In the genomic region with DNA sequence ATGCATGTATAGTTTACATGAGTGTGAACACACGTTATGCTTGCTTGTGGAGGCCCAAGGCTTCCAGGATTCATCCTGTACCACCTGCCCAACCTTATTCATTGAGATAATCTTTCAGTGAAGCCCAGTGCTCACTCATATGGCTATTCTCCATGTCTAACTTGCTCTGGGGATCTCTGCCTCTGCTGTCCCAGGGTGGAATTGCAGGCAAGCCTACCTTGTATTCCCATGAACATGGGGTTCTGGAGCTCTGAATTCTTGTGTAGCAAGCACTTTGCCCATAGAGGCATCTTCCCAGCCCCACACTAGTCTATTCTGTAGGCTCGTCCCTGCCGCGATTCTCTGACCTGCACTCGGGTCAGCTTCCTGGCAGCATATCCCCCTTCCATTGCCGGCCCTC, we compare ENCODE assay signal across 12 mouse cellular contexts. TPM values are rescaled to one million over a fixed set of nuclear protein-coding genes. Genes with fewer than 3 reads are reported as not detected.
A peak's percentile ranks its signal among the peaks of the same experiment; 100 is the strongest.
DNase-seq lines count a peak whose midpoint lies in the region; ATAC-seq and TF ChIP-seq lines count a peak whose summit lies in the region.
"Had no signal": no experiment of that assay in that cellular context is flagged by ENCODE, and none has a peak within 500 bp of the region (broad histone marks: within the 10 kb centered on the region; RNA-seq: fewer than 3 reads in every experiment).

No protein-coding gene starts in this region.

- H3K4me3 ChIP-seq in heart, postnatal 0 days (ENCODE audit: low read depth, low read length) = no peak overlapping the region
- H3K4me3 ChIP-seq: liver, embryonic 12.5 days; midbrain, embryonic 12.5 days; neural tube, embryonic 15.5 days had no signal

- no peak overlapping the region for H3K27ac ChIP-seq in heart, postnatal 0 days (ENCODE audit: low read depth)
- H3K27ac ChIP-seq: liver, embryonic 12.5 days; midbrain, embryonic 12.5 days; neural tube, embryonic 15.5 days had no signal

- ATAC-seq in heart, postnatal 0 days (ENCODE audit: insufficient read depth, low read depth) = no peak
- ATAC-seq: liver, embryonic 12.5 days had no signal

- no peak overlapping the region for H3K4me2 ChIP-seq in heart, postnatal 0 days (ENCODE audit: low read depth, low read length)
- H3K4me2 ChIP-seq: liver, embryonic 12.5 days; midbrain, embryonic 12.5 days; neural tube, embryonic 15.5 days had no signal

- TF ChIP-seq CTCF in heart, postnatal 0 days (IDR thresholded peaks at IDR 0.05; ENCODE audit: low read depth) = peak; percentile 37; the same call in 1 of the 2 replicates

- no peaks in the 10 kb centered on the region for H3K36me3 ChIP-seq in heart, postnatal 0 days (replicated peaks; ENCODE audit: control insufficient read depth, insufficient read depth, low read length)
- H3K36me3 ChIP-seq: liver, embryonic 12.5 days; midbrain, embryonic 12.5 days; neural tube, embryonic 15.5 days had no signal

- intact Hi-C loops in heart, postnatal 10 days (cut with DNase I) = no loop called here
- intact Hi-C loops in left cerebral cortex, postnatal 4 days (cut with DNase I) = no loop called here

- WGBS in heart, postnatal 0 days = 45% methylated on average over 6 of the region's 6 CpGs

- H3K9ac ChIP-seq in heart, postnatal 0 days (replicated peaks; ENCODE audit: low read depth, low read length) = no peak overlapping the region
- H3K9ac ChIP-seq: liver, embryonic 12.5 days; midbrain, embryonic 12.5 days; neural tube, embryonic 15.5 days had no signal

- no peaks in the 10 kb centered on the region for H3K4me1 ChIP-seq in heart, postnatal 0 days (ENCODE audit: control insufficient read depth, insufficient read depth)
- H3K4me1 ChIP-seq: liver, embryonic 12.5 days; midbrain, embryonic 12.5 days had no signal

- no peaks in the 10 kb centered on the region for H3K9me3 ChIP-seq in heart, postnatal 0 days (replicated peaks; ENCODE audit: control insufficient read depth, low read length)
- H3K9me3 ChIP-seq: liver, embryonic 12.5 days; midbrain, embryonic 12.5 days; neural tube, embryonic 15.5 days had no signal

- TF ChIP-seq EP300 in heart, postnatal 0 days (IDR thresholded peaks at IDR 0.05; ENCODE audit: low read depth) = no peak

- no peak for DNase-seq in heart, postnatal 0 days (ENCODE audit: low spot score)
- no peak for DNase-seq in heart, postnatal 10 days
- DNase-seq in left cerebral cortex, adult 18-20 months (ENCODE audit: low spot score in 2 of 2) = peak; percentile 18 to 38
- no peak for DNase-seq in left cerebral cortex, postnatal 4 days
- DNase-seq in thymus, postnatal 4 days = peak; percentile 40
- no peak for DNase-seq in thymus, postnatal 36 days
- no peak for DNase-seq in spleen, postnatal 10 days (ENCODE audit: low spot score in 2 of 2)

- no peaks in the 10 kb centered on the region for H3K27me3 ChIP-seq in heart, postnatal 0 days (ENCODE audit: control insufficient read depth, insufficient read depth, low read length)
- H3K27me3 ChIP-seq: neural tube, embryonic 15.5 days had no signal

RNA-seq across cellular contexts. Expression of gene Otof, which starts 5.7 kb away (rescaled TPM):
- total RNA-seq in heart, postnatal 0 days (2014; rRNA removed; ENCODE audit: low replicate concordance) = 0.04 TPM in 1 of 2 replicates, not detected in the other
- 0.03 and 0.04 TPM in 2 replicates for polyA plus RNA-seq in heart, postnatal 0 days (2015; fragmentation: Nextera tagmentation; extraction: Ambion mirVana)
- total RNA-seq in heart, postnatal 10 days (2021) = under 1 TPM in 1 of 2 experiments, not detected in 1; 0.02 TPM
- 10 to 100 TPM; 19.7 to 19.8 TPM for total RNA-seq in left cerebral cortex, adult 18-20 months (2021)
- 10 to 100 TPM in 1 of 2 experiments, 1 to 10 TPM in 1; 7.1 to 10.8 TPM for total RNA-seq in left cerebral cortex, postnatal 4 days (2021)

RNA-seq across cellular contexts. Expression of gene 1700001C02Rik, which starts 9.8 kb away (rescaled TPM):
- total RNA-seq in heart, postnatal 0 days (2014; rRNA removed; ENCODE audit: low replicate concordance) = not detected in 2 replicates
- polyA plus RNA-seq in heart, postnatal 0 days (2015; fragmentation: Nextera tagmentation; extraction: Ambion mirVana) = 0.67 TPM in 1 of 2 replicates, not detected in the other
- total RNA-seq in heart, postnatal 10 days (2021) = not detected
- total RNA-seq in left cerebral cortex, adult 18-20 months (2021) = not detected
- total RNA-seq in left cerebral cortex, postnatal 4 days (2021) = not detected
- polyA plus RNA-seq: large intestine, adult 2 months; liver, embryonic 12.5 days; midbrain, embryonic 12.5 days; small intestine, adult 2 months had no signal

Comparison
In these comparisons a context has a peak if more than half of its experiments do, and no peak if none do; other contexts are left out.
1. DNase-seq: peak in left cerebral cortex, adult 18-20 months (2 of 2) and thymus, postnatal 4 days (single experiment); none in heart, postnatal 0 days (single experiment), heart, postnatal 10 days (0 of 2), left cerebral cortex, postnatal 4 days (single experiment), thymus, postnatal 36 days (0 of 2) and spleen, postnatal 10 days (0 of 2).